Mouse (Mus musculus): Measurements from ENCODE around the gene Anp32a.

DNA sequence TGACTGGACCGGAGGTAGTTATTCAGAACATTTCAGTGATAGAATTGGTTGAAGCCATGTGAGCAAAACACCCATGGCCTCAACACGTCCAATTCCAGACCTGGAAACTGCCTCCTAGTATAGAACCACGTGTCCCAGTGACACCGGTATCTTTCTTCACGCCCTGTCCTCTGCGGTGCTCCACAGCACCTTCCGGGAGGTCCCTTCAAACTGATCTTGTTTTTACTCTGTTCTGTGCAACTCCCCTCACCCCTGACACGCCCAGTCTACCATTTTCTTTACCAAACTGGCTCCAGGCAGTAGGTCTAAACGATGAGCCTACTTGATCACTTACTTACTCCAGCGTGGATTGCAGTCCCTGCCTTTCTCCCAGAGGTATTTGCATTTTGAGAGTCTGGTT is 7.0 kb downstream of the Anp32a start:
- no peak for TF ChIP-seq CHD2 (IDR thresholded peaks at IDR 0.05; ENCODE audit: low read depth, low read length)
- TF ChIP-seq ZNF384 (IDR thresholded peaks at IDR 0.05; ENCODE audit: low read depth, low read length): no peak
- no peak for TF ChIP-seq MAFK (IDR thresholded peaks at IDR 0.05; ENCODE audit: insufficient read depth, low read depth, low read length)
- TF ChIP-seq HCFC1 (IDR thresholded peaks at IDR 0.05; ENCODE audit: borderline replicate concordance, insufficient read depth, low read length): no peak

Data from ES-E14 (cell line).